Mouse (Mus musculus): ENCODE results near the gene Acot7.

DNA sequence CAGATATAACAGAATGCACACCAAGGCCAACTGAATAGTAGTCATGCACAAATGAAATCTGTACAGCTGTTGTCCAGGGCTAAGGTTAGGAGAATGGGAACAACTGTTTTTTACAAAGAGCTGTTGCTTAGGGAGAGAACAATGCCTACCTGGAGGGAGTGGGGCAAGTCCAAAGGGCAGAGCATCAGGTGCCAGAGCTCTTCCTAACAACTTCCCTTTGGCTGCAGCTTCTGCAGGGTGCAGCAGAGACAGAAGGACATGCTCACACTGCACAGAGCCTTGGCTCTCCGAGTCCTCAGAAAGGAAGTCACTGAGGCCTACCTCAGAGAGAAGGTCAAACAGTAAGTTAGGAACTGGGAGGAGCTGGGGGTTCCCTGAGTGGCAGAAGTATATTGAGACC is 21.7 kb downstream of the Acot7 start:
- TF ChIP-seq CTCF (IDR thresholded peaks at IDR 0.05; ENCODE audit: insufficient read depth, low read depth, low read length) (no peak), POLR2A (IDR thresholded peaks at IDR 0.05; ENCODE audit: insufficient read depth, low read depth, low read length) (no peak)
